Mouse (Mus musculus) stomach, postnatal 0 days (tissue): Measurements from ENCODE around the gene 9330161L09Rik.
"Not testable (repeated sequence)": the region's sequence is repeated elsewhere in the genome, so short reads cannot be mapped to it uniquely, and the experiment has no call there.

ENCODE experiments used
- CTCF ChIP-seq: IDR thresholded peaks from 2 replicates; pipeline ENCODE4 v1.5.1; 2016; ENCODE audit warnings: antibody characterized with exemption, low read depth, mild to moderate bottlenecking, moderate library complexity
- EP300 ChIP-seq: optimal IDR thresholded peaks from 2 replicates; pipeline ENCODE3; 2016; ENCODE audit warnings: antibody characterized with exemption

DNA sequence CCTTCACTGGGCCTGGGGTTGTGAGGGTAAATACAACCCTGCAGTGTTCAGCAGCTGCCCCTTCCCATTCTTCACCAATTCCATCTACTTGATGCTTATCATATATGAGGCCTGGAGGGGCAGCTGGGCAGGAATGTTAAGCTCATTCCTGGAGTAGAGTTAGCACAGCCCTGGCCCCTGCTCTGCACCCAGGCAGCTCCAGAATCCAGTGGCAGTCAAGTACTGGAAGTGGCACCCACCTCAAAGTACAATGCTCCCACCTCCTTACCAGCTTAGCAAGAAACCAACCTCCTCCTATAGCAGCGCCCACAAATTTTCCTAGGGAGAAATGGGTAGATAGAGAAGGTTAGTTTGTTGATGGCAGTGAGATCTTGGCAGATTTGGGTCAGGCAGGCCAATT is 49.1 kb upstream of the 9330161L09Rik start:
- TF ChIP-seq EP300, CTCF: not testable (repeated sequence)
